Mouse (Mus musculus): ENCODE measurements around the gene H2-Aa. TPM values are rescaled to one million over a fixed set of nuclear protein-coding genes. Genes with fewer than 3 reads are reported as not detected.
"Not testable (repeated sequence)": the region's sequence is repeated elsewhere in the genome, so short reads cannot be mapped to it uniquely, and the experiment has no call there.

The H2-Aa gene
- 14.2 and 19.2 TPM in 2 replicates for total RNA-seq (2021)
- long read RNA-seq, transcript H2-Aa-201 (5 exons, 1,128 nt), result major isoform, 35 of 35 reads
- long read RNA-seq, partial matches to known transcripts, result 0 of 35 reads
- long read RNA-seq, other reads (novel, unspliced or antisense), result 0 of 35 reads

DNA sequence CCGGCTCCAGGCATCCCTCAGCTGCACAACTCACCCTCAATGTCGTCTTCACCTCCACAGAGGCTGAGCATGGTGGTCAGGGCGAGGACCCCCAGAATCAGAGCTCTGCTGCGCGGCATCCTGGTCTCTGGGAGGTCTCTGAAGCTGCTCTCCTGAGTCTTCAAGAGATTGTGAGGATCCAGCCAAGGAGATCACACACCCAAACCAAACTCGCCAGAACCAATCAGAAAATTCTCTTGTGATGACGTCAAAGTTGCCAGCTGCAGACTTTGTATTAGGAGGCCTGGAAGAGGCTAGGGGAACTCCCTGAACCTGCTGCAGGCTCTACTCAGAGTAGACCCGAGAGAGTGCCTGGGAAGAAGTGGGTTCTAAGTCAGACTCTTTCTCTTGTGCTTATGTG lies at the start of gene H2-Aa:
TSS of gene H2-Aa (minus strand) at position 176 of the 400 bp plus-strand sequence.
- DNase-seq, result peak; percentile 60

DNA sequence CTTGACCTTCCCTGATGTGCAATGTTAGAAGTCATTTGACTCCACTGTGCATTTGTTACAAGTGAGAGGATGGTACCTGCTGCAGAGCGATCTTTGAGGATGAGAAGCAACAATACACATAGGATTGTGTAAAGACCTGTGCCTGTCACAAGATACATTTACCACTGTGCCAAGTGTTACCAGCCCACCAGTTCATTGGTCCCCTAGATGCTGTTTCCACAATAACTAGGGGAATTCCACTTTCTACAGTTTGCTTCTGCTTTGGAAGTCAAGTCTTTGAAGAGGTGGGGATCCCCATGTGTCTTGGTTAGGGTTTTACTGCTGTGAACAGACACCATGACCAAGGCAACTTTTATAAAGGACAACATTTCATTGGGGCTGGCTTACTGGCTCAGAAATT lies 43.6 kb upstream of the H2-Aa start:
- DNase-seq, result no peak

DNA sequence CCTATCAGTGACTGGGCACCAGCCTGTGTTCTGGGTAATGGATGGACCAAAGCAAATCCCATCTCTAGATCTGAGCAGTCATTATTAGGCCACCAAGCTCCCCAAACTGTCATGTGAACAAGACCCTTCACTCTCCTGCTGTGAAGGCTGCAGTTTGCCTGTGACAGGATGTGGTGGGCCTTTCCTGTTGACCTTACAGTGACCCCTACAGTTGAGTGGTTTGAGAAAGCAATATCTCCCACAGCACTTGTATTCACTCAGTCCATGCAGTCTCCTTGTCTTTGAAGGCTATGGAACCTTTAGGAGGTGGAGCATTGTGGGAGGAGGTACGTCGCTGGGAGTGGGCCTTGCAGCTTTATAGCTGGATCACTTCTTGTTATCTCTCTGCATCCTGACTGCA lies 42.2 kb upstream of the H2-Aa start:
- DNase-seq, result no peak

DNA sequence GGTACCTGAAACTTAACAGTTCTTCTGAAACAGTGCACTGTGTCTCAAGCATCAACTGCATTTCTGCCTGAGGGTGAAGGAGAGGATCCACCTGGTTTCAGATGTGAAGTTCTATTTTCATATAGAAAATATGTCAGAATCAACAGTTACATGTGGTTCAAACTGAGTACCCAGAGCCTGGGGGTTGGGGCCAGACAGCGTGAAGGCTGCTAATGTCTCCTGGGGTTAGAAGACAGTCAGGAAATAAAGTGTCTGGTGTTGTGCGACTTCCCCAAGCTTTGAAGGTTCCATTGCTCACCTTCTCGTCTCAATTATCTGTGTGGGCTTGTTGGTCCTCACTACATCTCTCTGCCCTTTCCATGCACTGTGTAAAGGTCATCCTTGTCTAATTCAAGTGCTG lies 38.8 kb upstream of the H2-Aa start:
- DNase-seq, result no peak

DNA sequence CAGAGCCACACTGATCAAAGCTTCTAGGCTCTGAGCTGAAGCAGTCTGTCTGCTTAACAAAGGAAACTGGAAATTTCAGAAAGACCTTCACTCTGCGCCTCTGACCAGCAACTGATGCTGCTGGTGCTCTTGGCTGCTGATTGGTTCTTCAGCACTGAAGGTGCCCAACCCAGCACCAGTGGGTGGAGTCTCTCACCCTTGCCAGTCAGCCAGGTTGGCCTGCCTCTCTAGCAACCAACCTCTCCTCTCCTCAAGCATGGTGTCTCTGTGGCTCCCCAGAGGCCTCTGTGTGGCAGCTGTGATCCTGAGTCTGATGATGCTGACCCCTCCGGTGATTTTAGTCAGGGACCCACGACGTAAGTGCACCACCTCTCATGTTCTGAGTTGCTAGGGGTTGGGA lies 37.8 kb upstream of the H2-Aa start, which contains the start of gene H2-Eb2:
TSS of gene H2-Eb2 (plus strand) at position 230 of the 400 bp plus-strand sequence.
- no peak for DNase-seq

DNA sequence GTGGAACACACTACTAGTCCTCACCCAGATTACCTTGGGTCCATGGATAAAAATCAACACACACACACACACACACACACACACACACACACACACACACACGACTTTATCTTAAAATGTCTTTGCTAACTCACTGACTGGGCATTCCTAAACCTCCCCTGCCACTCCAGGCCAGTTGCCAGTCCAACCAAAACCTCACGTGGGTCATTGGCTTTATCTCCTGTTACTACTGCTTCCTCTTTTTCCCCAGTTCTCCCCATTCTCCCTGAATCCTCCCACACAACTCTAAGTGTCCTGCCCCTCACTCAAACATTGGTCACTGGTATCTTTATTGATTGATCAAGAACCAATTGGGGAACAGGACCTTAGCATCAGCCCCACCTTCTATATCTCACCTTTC lies 29.7 kb upstream of the H2-Aa start:
- no peak for DNase-seq

DNA sequence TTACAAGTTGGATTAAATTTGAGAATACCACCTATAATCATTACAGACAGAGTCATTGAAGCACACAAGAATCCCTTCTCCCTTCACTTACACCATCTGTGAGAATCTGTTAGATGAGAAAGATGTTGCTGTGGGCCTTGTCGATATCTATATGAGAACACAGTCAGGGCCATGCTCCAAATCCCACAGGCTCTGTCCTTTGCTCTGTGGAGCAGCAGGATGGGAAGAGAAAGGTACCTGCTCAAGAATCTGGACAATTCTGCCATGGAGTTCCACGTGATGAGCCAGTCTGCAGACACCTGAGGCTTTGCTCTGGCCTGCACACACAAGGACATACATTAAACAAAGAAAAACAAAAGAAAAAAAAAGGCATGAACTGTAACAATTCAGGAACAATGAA lies 29.1 kb upstream of the H2-Aa start:
- DNase-seq, result no peak

DNA sequence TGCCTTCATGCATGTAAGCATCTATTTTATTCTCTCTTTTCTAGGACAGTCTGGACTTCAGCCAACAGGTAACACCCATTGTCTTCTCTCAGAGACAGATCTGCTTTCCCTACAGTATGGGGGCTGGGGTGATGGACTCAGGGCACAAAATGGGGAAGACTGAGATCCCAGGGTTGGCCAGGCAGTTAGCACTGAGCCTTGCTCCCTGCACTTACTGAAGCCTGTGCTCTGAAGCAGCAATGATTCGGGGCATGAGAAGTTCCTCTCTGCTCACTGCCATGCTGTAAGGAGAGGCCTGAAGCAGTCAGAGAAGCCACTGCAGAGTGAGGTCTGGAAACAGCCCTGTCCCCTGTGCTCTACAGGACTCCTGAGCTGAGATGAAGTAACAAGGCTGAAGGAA lies 27.9 kb upstream of the H2-Aa start:
- DNase-seq, result no peak

DNA sequence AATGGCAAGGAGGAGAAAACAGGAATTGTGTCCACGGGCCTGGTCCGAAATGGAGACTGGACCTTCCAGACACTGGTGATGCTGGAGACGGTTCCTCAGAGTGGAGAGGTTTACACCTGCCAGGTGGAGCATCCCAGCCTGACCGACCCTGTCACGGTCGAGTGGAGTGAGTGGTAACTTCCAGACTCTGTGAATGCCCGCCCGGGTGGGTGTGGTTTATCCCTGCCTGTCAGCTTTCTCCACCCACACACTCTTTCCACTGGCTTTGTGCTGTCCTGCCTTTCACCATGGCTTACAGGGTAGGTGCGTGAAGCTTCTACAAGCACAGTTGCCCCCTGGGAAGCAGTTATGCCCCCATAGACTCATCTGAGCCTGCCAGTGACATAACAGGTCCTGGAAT lies 26.7 kb upstream of the H2-Aa start:
- no peak for DNase-seq

DNA sequence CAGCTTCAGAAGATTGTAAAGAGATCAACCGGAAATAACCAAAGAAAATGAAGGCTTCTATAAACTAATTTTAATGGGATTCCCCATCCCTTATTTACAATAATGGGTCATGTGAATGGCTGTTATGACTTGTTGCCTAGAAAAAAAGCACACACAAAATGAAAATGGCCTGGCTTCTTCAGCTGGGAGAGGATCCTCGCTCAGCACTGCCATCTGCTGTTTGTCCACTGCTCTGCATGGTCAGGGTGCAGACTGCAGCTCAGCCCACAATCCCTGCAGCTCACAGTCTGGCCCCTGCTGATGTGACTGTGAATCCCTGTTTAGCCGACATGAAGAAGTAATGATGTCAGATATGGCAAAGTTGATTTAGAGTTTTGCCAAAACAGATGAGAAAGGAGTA lies 25.8 kb upstream of the H2-Aa start:
- DNase-seq, result peak; percentile 74

DNA sequence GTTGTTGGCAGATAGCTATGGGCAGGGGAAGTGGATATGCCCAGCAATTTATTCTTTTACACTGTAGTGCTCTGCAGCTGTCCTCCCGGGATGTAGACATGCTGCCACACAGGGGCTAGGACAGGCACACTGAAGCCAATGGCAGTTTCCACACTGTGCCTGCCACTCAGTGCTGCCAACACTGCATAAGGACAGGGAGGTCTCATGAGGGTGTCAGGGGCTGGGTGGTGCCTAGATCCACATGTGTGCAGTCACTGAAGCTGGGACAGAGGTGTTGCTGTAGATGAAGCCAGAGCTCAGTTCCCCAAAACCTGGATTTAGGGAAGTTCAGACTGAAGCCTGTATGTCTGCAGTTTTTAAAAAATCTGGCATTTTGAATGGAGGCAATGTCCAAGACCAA lies 24.6 kb upstream of the H2-Aa start:
- no peak for DNase-seq

DNA sequence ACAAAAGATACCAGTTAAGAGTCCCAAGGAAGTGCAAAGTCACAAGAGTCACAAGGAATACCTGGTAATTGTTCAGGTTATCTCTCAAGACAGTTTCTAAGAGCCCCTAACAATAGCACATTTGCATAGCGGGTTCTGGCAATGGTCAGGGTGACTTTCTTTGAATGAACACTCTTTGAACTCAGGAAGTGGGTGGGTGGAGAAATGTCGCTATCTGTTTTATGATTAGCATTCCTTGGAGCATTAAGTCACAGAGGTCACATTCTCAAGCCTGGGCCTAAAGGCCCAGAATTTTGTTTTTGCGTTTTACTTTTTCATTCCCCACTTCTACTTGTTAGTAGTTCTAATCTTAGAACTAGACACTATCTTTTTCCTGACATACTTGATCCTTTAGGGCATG lies 22.9 kb upstream of the H2-Aa start:
- not testable (repeated sequence) for DNase-seq

DNA sequence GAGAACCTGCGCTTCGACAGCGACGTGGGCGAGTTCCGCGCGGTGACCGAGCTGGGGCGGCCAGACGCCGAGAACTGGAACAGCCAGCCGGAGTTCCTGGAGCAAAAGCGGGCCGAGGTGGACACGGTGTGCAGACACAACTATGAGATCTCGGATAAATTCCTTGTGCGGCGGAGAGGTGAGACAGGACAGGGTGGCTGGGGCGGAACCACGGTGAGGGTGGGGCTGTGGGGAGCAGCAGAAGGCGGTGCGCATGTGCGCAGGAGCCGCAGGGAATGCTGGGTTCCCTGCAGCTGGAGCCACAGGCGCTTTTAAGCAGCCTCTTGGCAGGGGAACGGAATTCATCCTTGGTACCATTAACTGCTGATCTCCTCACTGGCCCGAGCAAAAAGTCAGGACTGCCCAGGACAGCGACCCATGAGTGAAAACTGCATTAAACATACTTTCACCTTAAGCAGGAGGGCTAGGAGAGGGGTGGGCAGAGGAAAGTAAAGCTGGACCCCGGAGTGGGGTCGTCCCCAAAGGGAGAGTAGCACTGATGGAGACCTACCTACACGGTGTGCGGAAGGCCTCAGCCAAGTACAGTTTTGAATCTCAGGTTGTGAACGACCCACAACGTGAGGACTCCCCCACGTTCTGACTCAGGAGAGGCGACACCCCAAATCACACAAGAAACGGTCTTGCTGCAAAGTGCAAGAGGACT lies 22.2 kb upstream of the H2-Aa start:
- peak; percentile 80 for DNase-seq

DNA sequence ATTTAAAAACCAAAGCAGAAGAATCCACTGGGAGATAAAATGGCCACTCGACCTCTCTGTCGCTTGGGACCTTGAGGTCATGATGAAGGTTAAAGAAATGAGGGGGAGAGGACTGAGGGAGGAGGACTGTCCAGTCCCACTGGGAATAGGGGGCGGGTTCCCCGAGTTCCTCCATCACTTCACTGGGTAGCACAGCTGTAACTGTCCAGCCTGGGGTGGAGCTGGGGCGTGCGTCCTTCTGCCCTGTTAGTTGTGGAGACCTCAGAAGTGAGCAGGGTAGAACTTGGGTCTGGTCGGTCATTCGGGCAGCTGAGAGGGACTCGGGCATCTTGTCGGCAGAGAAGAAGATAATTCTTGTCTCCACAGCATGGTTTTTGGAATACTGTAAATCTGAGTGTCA lies 21.6 kb upstream of the H2-Aa start:
- DNase-seq, result no peak

DNA sequence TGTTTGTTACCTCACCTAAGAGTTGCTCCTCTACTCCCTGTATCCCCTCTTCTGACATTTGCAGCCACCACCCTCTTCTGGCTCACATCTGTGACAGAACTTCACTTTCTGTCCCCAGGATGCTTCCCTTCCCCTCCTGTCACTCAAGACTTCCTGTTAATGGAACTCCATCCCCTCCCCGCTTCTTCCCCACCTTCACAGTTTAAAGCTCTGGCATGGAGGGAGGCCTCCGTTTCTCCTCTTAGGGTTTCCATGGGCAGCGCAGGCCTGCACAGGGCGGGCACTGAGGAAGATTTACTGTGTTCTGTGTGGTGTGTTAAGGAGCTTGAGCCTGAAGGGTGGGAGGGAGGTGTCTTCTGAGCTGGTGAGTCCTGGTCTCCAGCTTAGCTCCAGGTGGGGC lies 20.5 kb upstream of the H2-Aa start:
- DNase-seq, result no peak

DNA sequence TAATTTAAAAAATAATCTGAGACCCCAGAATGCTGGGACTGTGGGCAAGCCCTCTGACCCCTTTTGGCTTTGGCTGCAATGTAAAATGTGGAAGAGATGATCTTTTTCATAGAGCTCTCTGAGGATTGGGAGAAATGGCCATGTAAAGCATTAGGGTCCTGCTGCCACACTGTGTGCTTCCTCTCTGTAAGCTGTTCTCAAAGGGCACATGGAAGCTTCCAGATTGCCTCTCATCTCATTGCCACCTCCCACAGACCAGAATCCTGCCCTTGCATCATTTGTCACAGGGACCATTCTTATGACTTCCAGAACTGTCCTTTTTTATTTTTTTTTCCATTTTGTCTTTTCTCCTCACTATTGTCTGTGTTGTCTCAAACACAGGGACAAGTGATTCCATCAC lies 19.6 kb upstream of the H2-Aa start:
- no peak for DNase-seq

DNA sequence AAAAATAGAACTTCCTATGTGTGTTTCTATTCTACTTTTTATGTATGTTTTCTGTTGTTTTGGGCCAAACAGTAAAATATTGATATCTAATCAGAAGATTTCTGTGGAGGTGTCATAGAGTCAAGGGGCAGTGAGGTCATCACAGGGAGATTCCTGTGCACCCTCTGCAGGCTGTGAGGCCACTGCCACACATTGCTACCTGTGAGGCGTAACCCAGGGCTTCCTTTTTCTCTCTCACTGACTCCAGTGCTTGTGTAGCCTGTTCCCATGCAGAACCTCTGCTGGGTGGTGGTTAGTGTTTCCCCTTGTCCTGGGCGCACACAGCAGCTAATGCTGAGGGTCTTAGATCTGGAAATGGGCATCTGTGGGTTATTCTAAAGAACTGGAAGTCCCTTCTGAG lies 18.8 kb upstream of the H2-Aa start:
- DNase-seq, result no peak

DNA sequence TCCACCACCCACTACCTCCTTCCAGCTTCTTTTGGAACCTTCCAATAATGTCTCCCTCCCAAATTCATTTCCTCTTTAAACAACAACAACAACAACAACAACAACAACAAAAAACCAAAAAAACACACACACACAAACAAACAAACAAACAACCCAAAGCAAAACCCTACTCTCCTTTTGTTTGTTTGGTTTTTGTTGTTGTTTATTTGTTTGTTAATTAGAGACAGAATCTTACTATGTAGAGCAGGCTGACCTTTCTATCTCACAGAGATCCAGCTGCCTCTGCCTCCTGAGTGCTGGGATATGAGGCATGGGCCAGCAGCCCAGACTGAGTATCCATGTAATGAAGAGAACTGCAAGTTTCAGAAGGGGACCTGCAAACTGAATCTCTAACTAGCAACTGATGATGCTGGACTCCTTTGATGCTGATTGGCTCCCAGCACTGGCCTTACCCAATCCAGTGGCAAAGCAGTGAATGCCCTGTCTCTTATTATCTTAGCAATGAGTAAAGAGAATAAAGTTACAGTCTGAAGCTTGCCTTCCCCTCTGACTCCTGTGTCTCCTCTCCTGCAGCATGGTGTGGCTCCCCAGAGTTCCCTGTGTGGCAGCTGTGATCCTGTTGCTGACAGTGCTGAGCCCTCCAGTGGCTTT lies 17.9 kb upstream of the H2-Aa start, which contains the start of gene H2-Eb1:
TSS of gene H2-Eb1 (plus strand) at position 488 of the 651 bp plus-strand sequence.
- peak; percentile 72 for DNase-seq

DNA sequence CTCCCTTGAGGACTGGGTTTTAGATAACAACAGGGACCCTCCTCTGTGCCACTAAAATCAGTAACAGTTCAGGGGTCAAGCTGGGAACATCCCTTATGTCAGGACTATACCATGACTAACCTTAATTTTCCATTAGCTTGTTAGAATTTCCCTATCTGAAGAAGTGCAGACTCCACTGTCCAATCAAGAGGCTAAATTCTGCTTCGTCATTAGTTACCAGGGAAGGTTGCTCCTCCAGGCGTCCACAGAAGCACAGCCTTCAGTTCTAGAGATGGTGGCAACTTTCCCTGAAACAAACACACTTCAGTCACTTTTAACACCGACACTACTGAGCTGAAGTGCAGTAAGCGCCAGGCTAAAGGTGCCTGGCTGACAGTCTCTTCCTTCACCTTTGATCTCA lies 17.1 kb upstream of the H2-Aa start:
- DNase-seq, result peak; percentile 24

DNA sequence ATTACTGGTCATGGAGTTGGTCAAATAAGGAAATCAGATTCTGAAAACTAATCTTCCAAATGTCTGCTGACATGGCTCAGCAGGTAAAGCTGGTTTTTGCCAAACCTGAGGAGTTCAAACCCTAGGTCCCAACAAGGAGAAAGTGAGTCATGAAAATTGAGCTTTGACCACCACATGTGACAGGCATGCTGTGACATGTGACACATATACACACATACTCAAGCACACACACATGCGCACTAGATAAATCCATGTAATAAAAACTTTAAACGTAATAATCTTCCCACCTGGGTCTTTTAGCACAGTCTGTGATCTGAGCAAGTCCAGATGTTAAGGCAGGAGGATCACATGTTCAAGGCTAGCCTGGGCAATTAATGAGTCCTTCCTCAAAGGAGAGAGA lies 16.2 kb upstream of the H2-Aa start:
- no peak for DNase-seq

DNA sequence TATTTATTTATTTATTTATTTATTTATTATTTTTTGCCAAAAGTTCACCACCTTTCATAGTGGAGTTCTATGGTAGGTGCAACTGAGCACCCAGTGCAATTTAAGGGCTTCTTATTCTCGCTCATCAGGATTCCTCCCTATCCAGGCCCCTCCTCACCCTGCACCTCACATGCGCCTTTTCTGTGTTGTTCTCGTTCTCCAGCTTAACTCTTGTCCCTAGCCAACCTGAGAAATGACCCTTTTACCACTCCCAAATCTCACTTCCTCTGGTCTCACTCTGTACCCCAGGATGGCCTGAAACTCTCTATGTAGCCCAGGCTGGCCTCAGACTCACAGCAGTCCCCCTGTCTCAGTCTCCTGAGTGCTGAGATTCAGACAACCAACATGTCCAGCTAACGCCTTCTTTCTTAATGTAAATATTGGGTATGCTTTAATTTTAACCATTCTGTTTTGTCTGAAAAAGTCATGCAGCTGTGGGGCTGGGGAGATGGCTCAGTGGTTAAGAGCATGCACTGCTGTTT lies 14.1 kb upstream of the H2-Aa start:
- DNase-seq, result no peak

DNA sequence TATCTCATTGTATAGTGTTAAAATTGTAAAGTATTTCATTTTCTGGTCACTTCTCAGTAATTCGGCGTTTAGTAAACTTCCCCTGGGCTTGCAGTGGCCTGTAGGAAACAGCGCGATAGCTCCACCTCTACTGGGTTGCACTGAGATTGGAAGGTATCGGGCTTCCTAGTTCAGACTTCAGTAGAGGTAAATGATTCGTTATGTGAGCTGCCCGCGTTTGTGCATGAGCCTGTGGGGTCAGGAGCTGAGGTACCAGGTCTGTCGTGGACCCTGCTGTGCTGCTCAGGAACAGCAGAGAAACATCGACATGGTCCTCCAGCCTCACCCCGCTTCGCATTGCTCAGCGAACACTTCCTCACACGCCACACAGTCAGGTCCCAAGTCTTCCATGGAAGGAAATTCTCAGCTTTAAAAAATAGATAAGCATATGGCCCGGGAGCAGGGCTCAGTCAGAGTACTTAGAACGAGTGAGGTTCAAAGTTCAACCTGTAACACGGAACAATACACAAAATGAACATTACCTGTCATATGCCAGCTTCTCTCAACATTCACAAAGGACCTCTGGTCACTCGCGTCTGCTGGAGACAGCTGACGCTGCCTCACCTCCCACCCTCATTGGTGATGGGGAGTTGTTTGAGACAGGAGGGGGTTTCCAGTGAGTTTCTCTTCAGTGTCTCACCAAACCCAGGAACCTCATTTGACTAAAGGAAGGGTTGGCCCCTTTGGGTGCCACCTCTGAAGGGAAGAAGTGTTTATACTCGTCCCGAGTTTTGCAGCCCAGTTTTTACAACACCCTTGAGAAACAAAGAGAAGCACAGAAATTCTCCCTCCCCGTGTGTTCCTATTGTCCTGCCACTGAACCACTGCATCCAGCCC lies 13.3 kb upstream of the H2-Aa start:
- DNase-seq, result no peak

DNA sequence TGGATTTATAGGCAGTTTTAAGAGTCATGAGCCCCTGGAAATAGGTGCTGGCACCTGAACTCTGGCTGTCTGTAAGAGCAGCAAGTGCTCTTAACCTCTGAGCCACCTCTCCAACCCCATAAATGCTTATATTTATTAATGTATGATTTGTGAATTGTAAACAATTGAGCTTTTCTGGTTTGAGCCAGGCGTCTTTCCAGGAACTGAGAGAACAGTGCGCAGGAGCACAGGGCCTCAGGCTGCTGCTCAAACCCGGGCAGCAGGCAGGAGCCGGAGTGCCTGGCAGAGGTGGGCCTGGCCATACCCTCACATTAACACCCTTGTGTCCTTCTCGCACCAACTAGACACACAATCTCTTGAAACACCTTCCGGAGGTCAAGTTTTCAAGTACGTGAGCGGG lies 12.4 kb upstream of the H2-Aa start:
- no peak for DNase-seq
